Mouse (Mus musculus): ENCODE data around the gene Cdc42bpb. TPM values are rescaled to one million over a fixed set of nuclear protein-coding genes. Genes with fewer than 3 reads are reported as not detected.

Gene Cdc42bpb
- polyA plus RNA-seq, 1 experiment, result 305 TPM

GRCm38 (mm10) chr12:111266592-111266991 lies 110.9 kb downstream of the Cdc42bpb start:
- no peak overlapping the region for H3K4me3 ChIP-seq (replicated peaks; ENCODE audit: extremely low read depth, low read depth, low read length)
- TF ChIP-seq CTCF (IDR thresholded peaks at IDR 0.05; ENCODE audit: insufficient read depth, low read length) (no peak), POLR2A (IDR thresholded peaks at IDR 0.05; ENCODE audit: borderline replicate concordance, extremely low read depth, low read depth, low read length) (no peak)
- 88% methylated on average over 12 of the region's 12 CpGs for WGBS
- no peaks in the 10 kb centered on the region for H3K4me1 ChIP-seq (ENCODE audit: control insufficient read depth, insufficient read depth, low read length)
- no peak for DNase-seq

- H3K4me3 ChIP-seq (replicated peaks; ENCODE audit: extremely low read depth, low read depth, low read length), result no peak overlapping the region
- 85% methylated on average over 5 of the region's 5 CpGs for WGBS
- no peaks in the 10 kb centered on the region for H3K4me1 ChIP-seq (ENCODE audit: control insufficient read depth, insufficient read depth, low read length)
- DNase-seq, result no peak
- TF ChIP-seq POLR2A (IDR thresholded peaks at IDR 0.05; ENCODE audit: borderline replicate concordance, extremely low read depth, low read depth, low read length) (no peak), CTCF (IDR thresholded peaks at IDR 0.05; ENCODE audit: insufficient read depth, low read length) (no peak)
These were observed 112.3 kb downstream of the Cdc42bpb start for GRCm38 (mm10) chr12:111265212-111265611.

- no peak for TF ChIP-seq POLR2A (IDR thresholded peaks at IDR 0.05; ENCODE audit: borderline replicate concordance, extremely low read depth, low read depth, low read length)
- TF ChIP-seq CTCF (IDR thresholded peaks at IDR 0.05; ENCODE audit: insufficient read depth, low read length), result no peak
- WGBS, result 93% methylated on average over 16 of the region's 16 CpGs
- H3K4me3 ChIP-seq (replicated peaks; ENCODE audit: extremely low read depth, low read depth, low read length), result no peak overlapping the region
- no peak for DNase-seq
- no peaks in the 10 kb centered on the region for H3K4me1 ChIP-seq (ENCODE audit: control insufficient read depth, insufficient read depth, low read length)
These were observed 113.9 kb downstream of the Cdc42bpb start for GRCm38 (mm10) chr12:111263650-111264049.

- WGBS, result 73% methylated on average over 9 of the region's 9 CpGs
These were observed 126.3 kb downstream of the Cdc42bpb start for GRCm38 (mm10) chr12:111251227-111251626.

DNA sequence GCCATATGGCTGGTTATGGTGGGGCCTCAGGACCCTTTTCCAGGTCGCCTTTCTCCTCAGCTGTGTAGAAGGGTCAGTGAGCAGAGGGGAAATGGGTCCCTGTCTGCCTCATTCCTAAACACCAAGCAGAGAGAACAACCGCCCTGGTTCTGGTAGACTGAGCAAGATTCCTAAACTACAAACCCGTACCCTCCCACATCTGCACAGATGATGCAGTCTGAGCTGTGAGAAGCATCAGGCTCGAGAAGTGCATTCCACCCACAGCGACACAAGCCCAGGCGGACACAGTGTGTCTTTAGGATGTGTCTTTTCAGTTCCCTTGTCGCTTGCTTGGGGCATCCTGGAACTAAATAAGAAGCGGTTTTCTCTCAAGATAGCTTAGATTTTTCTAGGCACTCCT lies 127.4 kb downstream of the Cdc42bpb start:
- H3K4me1 ChIP-seq (ENCODE audit: control insufficient read depth, insufficient read depth, low read length), result no peaks in the 10 kb centered on the region
- WGBS, result 90% methylated on average over 8 of the region's 8 CpGs
- no peak overlapping the region for H3K4me3 ChIP-seq (replicated peaks; ENCODE audit: extremely low read depth, low read depth, low read length)
- no peak for DNase-seq
- TF ChIP-seq CTCF (IDR thresholded peaks at IDR 0.05; ENCODE audit: insufficient read depth, low read length) (no peak), POLR2A (IDR thresholded peaks at IDR 0.05; ENCODE audit: borderline replicate concordance, extremely low read depth, low read depth, low read length) (no peak)

More at GRCm38 (mm10) chr12:111251227-111251626, 126.3 kb downstream of the Cdc42bpb start:
- DNase-seq, result no peak
- no peak overlapping the region for H3K4me3 ChIP-seq (replicated peaks; ENCODE audit: extremely low read depth, low read depth, low read length)
- no peaks in the 10 kb centered on the region for H3K4me1 ChIP-seq (ENCODE audit: control insufficient read depth, insufficient read depth, low read length)
- no peak for TF ChIP-seq CTCF (IDR thresholded peaks at IDR 0.05; ENCODE audit: insufficient read depth, low read length)
- TF ChIP-seq POLR2A (IDR thresholded peaks at IDR 0.05; ENCODE audit: borderline replicate concordance, extremely low read depth, low read depth, low read length), result no peak

DNA sequence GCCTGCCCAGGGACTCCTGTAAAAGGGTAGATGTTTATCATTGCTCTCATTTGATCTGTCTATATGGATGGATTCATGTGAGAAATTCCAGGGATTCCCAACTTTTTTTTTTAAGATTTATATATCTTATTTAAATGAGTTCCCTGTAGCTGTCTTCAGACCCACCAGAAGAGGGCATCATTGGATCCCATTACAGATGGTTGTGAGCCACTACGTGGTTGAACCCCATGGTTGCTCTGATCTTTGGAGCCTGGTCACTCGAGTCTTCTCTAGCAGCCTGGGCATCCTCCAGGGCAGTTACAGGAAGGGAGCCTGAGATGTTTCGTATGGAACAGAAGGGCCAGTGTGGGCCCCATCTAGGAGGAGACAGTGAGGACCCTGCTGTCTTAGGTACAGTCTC lies 128.4 kb downstream of the Cdc42bpb start:
- no peak for TF ChIP-seq POLR2A (IDR thresholded peaks at IDR 0.05; ENCODE audit: borderline replicate concordance, extremely low read depth, low read depth, low read length)
- TF ChIP-seq CTCF (IDR thresholded peaks at IDR 0.05; ENCODE audit: insufficient read depth, low read length), result no peak
- DNase-seq, result no peak
- 62% methylated on average over 3 of the region's 3 CpGs for WGBS
- H3K4me1 ChIP-seq (ENCODE audit: control insufficient read depth, insufficient read depth, low read length), result no peaks in the 10 kb centered on the region
- no peak overlapping the region for H3K4me3 ChIP-seq (replicated peaks; ENCODE audit: extremely low read depth, low read depth, low read length)

DNA sequence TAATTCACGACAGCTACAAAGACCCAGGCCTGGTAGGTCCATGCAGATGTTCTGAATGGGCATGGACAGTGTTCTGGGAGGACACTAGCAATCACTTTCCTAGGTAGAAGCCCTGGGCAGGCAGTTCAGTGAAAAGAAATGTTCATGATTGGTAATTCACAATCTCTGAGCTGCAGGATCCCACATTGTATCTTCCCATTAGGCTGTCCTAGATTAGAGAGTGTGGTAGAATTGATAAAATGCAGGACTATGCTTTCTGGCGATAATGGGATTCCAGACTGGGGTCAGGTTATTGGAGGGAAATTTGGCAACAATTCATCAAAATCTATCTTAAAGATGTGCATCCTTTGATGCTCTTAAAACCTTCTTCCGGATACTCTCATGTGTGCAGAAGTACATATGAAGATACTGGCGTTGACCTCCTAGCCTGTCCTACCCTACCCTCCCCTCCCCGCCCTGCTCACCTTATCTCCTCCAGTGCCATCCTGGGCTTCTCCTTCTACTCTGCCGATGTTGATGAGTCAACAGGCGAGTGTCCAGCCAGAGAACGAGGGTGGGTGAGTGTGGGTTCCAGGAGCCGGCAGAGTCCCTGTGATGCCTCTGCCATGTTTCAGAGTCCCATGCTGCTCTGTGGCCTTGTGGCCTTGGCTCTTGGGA lies 130.6 kb downstream of the Cdc42bpb start:
- TF ChIP-seq CTCF (IDR thresholded peaks at IDR 0.05; ENCODE audit: insufficient read depth, low read length) (no peak), POLR2A (IDR thresholded peaks at IDR 0.05; ENCODE audit: borderline replicate concordance, extremely low read depth, low read depth, low read length) (no peak)
- DNase-seq, result no peak
- 91% methylated on average over 9 of the region's 9 CpGs for WGBS
- no peaks in the 10 kb centered on the region for H3K4me1 ChIP-seq (ENCODE audit: control insufficient read depth, insufficient read depth, low read length)
- no peak overlapping the region for H3K4me3 ChIP-seq (replicated peaks; ENCODE audit: extremely low read depth, low read depth, low read length)

DNA sequence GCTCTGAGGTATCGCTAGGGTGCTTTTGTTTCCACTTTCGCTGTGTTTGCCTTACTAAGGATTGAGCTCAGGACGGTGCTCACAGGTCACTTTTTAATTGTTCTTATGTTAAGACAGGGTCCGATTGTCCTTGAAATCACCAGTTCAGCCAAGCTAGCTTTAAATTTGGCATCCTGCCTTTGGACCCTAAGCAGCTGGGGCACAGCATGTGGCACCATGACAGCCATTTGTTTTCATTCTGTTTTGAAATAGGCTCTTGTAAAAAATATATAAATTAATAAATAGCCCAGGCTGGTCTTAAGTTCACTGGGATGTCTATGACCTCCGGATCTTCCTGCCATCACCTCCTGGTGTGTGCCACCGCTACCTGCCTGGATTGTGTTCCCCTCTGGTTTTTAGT lies 132.4 kb downstream of the Cdc42bpb start:
- no peak overlapping the region for H3K4me3 ChIP-seq (replicated peaks; ENCODE audit: extremely low read depth, low read depth, low read length)
- DNase-seq, result no peak
- 73% methylated on average over 6 of the region's 6 CpGs for WGBS
- TF ChIP-seq CTCF (IDR thresholded peaks at IDR 0.05; ENCODE audit: insufficient read depth, low read length) (no peak), POLR2A (IDR thresholded peaks at IDR 0.05; ENCODE audit: borderline replicate concordance, extremely low read depth, low read depth, low read length) (no peak)
- no peaks in the 10 kb centered on the region for H3K4me1 ChIP-seq (ENCODE audit: control insufficient read depth, insufficient read depth, low read length)

- WGBS, result 88% methylated on average over 12 of the region's 12 CpGs
- TF ChIP-seq POLR2A (IDR thresholded peaks at IDR 0.05; ENCODE audit: borderline replicate concordance, extremely low read depth, low read depth, low read length), result no peak
- TF ChIP-seq CTCF (IDR thresholded peaks at IDR 0.05; ENCODE audit: insufficient read depth, low read length), result no peak
- Histone ChIP-seq H3K4me1 (ENCODE audit: control insufficient read depth, insufficient read depth, low read length) (no peaks in the 10 kb centered on the region), H3K4me3 (replicated peaks; ENCODE audit: extremely low read depth, low read depth, low read length) (no peak overlapping the region)
- no peak for DNase-seq
These were observed 133.8 kb downstream of the Cdc42bpb start for GRCm38 (mm10) chr12:111243733-111244132.

Other genes starting within 250 kb of the Cdc42bpb start
- gene Traf3, start 211.3 kb downstream of the Cdc42bpb start, polyA plus RNA-seq (2012; rRNA removed), result 16.8 and 20.2 TPM in 2 replicates
- gene 4930595D18Rik, start 193.2 kb downstream of the Cdc42bpb start, polyA plus RNA-seq (2012; rRNA removed), result not detected in 2 replicates
- 0.43 and 0.66 TPM in 2 replicates for gene Amn, start 106.6 kb downstream of the Cdc42bpb start, polyA plus RNA-seq (2012; rRNA removed)
- not detected in 2 replicates for gene Lbhd2, start 29.1 kb upstream of the Cdc42bpb start, polyA plus RNA-seq (2012; rRNA removed)
- 34.9 and 46.7 TPM in 2 replicates for gene Exoc3l4, start 39.3 kb upstream of the Cdc42bpb start, polyA plus RNA-seq (2012; rRNA removed)
- 31.7 and 43.6 TPM in 2 replicates for gene Tnfaip2, start 64.8 kb upstream of the Cdc42bpb start, polyA plus RNA-seq (2012; rRNA removed)
- 0.12 and 0.31 TPM in 2 replicates for gene Gm266, start 108.1 kb upstream of the Cdc42bpb start, polyA plus RNA-seq (2012; rRNA removed)
- 48.5 and 68.3 TPM in 2 replicates for gene Eif5, start 160.3 kb upstream of the Cdc42bpb start, polyA plus RNA-seq (2012; rRNA removed)
- gene Mark3, start 196.8 kb upstream of the Cdc42bpb start, polyA plus RNA-seq (2012; rRNA removed), result 26.4 and 27.7 TPM in 2 replicates